In genomic region chr17:86669641-86670373, GRCm38 (mm10) we compare ENCODE assay signal across 16 mouse cellular contexts.
A peak's percentile ranks its signal among the peaks of the same experiment; 100 is the strongest.
DNase-seq lines count a peak whose midpoint lies in the region; ATAC-seq and TF ChIP-seq lines count a peak whose summit lies in the region.
"Had no signal": no experiment of that assay in that cellular context is flagged by ENCODE, and none has a peak within 500 bp of the region (broad histone marks: within the 10 kb centered on the region; RNA-seq: fewer than 3 reads in every experiment).

No protein-coding gene starts in this region.

- no peak for TF ChIP-seq CTCF in stomach, postnatal 0 days (IDR thresholded peaks at IDR 0.05; ENCODE audit: low read depth)

- no peak overlapping the region for H3K4me2 ChIP-seq in stomach, embryonic 15.5 days
- H3K4me2 ChIP-seq in stomach, postnatal 0 days (replicated peaks; ENCODE audit: low read depth): no peak overlapping the region
- H3K4me2 ChIP-seq: lung, embryonic 15.5 days; midbrain, embryonic 11.5 days had no signal

- 0 out of 2 replicates have a peak overlapping the region, but pooled peaks have one; percentile 21 for H3K27ac ChIP-seq in stomach, embryonic 15.5 days
- no peak overlapping the region for H3K27ac ChIP-seq in stomach, postnatal 0 days (replicated peaks)
- H3K27ac ChIP-seq: lung, embryonic 15.5 days had no signal

- H3K9ac ChIP-seq in stomach, embryonic 15.5 days: no peak overlapping the region
- no peak overlapping the region for H3K9ac ChIP-seq in stomach, postnatal 0 days (ENCODE audit: low read length)
- H3K9ac ChIP-seq: lung, embryonic 15.5 days had no signal

- 82% methylated on average over 13 of the region's 13 CpGs for WGBS in stomach, embryonic 15.5 days
- 81% methylated on average over 13 of the region's 13 CpGs for WGBS in stomach, postnatal 0 days

- TF ChIP-seq EP300 in stomach, postnatal 0 days (optimal IDR thresholded peaks at IDR 0.05): no peak

- H3K4me1 ChIP-seq in stomach, embryonic 15.5 days: no peaks in the 10 kb centered on the region
- H3K4me1 ChIP-seq in stomach, postnatal 0 days (replicated peaks; ENCODE audit: control insufficient read depth, insufficient read depth): no peaks in the 10 kb centered on the region

- no peaks in the 10 kb centered on the region for H3K27me3 ChIP-seq in stomach, embryonic 15.5 days (replicated peaks)
- no peaks in the 10 kb centered on the region for H3K27me3 ChIP-seq in stomach, postnatal 0 days (ENCODE audit: control insufficient read depth, insufficient read depth, low read length)
- H3K27me3 ChIP-seq: lung, embryonic 15.5 days had no signal

- H3K4me3 ChIP-seq in stomach, embryonic 15.5 days (replicated peaks): no peak overlapping the region
- H3K4me3 ChIP-seq in stomach, postnatal 0 days (ENCODE audit: low read depth, low read length): no peak overlapping the region
- H3K4me3 ChIP-seq: lung, embryonic 15.5 days had no signal

- peak; percentile 49 to 59 for DNase-seq in heart, adult 18-20 months
- DNase-seq in heart, postnatal 4 days: no peak
- no peak for DNase-seq in stomach, postnatal 0 days (ENCODE audit: low spot score)
- DNase-seq in heart, adult 8-10 months (ENCODE audit: low spot score): peak; percentile 36
- DNase-seq in yolk sac, embryonic 10.5 days (ENCODE audit: low spot score): peak; percentile 13
- no peak for DNase-seq in urinary bladder, postnatal 14 days (ENCODE audit: low spot score)
- DNase-seq in ovary, postnatal 14 days (ENCODE audit: low spot score): no peak
- DNase-seq: adrenal gland, postnatal 25 days; B cell, adult 2 months; cerebellum, postnatal 25 days; gastrocnemius, postnatal 14 days; retina, postnatal 1 day; thymus, postnatal 25 days had no signal

- H3K36me3 ChIP-seq in stomach, embryonic 15.5 days: no peaks in the 10 kb centered on the region
- no peaks in the 10 kb centered on the region for H3K36me3 ChIP-seq in stomach, postnatal 0 days (ENCODE audit: control insufficient read depth, insufficient read depth, low read length)
- H3K36me3 ChIP-seq: lung, embryonic 15.5 days had no signal

- no peaks in the 10 kb centered on the region for H3K9me3 ChIP-seq in stomach, embryonic 15.5 days
- H3K9me3 ChIP-seq in stomach, postnatal 0 days (ENCODE audit: control insufficient read depth, low read length): no peaks in the 10 kb centered on the region
- H3K9me3 ChIP-seq: lung, embryonic 15.5 days had no signal

- no peak for ATAC-seq in stomach, embryonic 15.5 days (ENCODE audit: insufficient read depth, low FRiP score, low read depth)
- ATAC-seq in stomach, postnatal 0 days (ENCODE audit: low FRiP score, low TSS enrichment): no peak

Comparison
In these comparisons a context has a peak if more than half of its experiments do, and no peak if none do; other contexts are left out.
1. DNase-seq: peak in heart, adult 18-20 months (2 of 2), heart, adult 8-10 months (single experiment) and yolk sac, embryonic 10.5 days (single experiment); none in heart, postnatal 4 days (single experiment), stomach, postnatal 0 days (single experiment), urinary bladder, postnatal 14 days (single experiment) and ovary, postnatal 14 days (single experiment).